Mouse (Mus musculus): ENCODE results near the gene Agfg1. TPM values are rescaled to one million over a fixed set of nuclear protein-coding genes. Genes with fewer than 3 reads are reported as not detected.

Agfg1 gene
- 110 TPM for polyA plus RNA-seq (2014; fragmentation: Illumina TruSeq; extraction: RNeasy Lipid Tissue Mini Kit (QIAGEN cat#74804); ENCODE audit: low read depth, low replicate concordance)

GRCm38 (mm10) chr1:82839296-82839613 is at the start of gene Agfg1:
Gene Agfg1, plus strand, starts transcription at chr1:82839483.

GRCm38 (mm10) chr1:82913025-82913424 is 73.7 kb downstream of the Agfg1 start, which contains the start of gene A030005L19Rik:
Gene A030005L19Rik, plus strand, starts transcription at chr1:82913325.

DNA sequence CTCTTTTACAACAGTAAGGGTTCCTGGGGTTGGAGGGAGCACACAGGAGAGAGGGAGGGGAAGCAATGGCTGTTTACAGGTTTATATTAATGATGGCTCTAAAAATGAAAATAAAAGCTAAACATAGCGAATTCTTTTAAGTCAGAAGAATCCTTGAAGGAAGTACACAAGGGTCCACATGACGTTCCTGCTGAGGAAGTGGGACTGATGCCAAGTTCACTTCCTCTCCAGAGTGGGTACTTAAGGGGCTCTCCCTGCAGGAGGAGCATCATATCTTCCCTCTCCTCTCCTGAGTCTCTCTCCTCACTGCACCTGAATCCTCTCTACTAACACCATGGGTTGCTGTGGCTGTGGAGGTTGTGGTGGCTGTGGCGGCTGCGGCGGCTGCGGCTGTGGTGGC is 85.4 kb downstream of the Agfg1 start, which contains the start of gene A030014E15Rik:
Gene A030014E15Rik, plus strand, starts transcription at position 268 of the 400 bp plus-strand sequence.

GRCm38 (mm10) chr1:82931326-82931725 is 92.0 kb downstream of the Agfg1 start, which contains the start of gene Gm6217:
Gene Gm6217, minus strand, starts transcription at chr1:82931399.

GRCm38 (mm10) chr1:82943295-82943694 is 104.0 kb downstream of the Agfg1 start, which contains the start of gene A030003K21Rik:
Gene A030003K21Rik, minus strand, starts transcription at chr1:82943388.

Other genes with a start within 250 kb of the Agfg1 start
- 302 TPM for gene Mff, start 114.6 kb upstream of the Agfg1 start, polyA plus RNA-seq (2014; fragmentation: Illumina TruSeq; extraction: RNeasy Lipid Tissue Mini Kit (QIAGEN cat#74804); ENCODE audit: low read depth, low replicate concordance)
- gene Tm4sf20, start 71.0 kb upstream of the Agfg1 start, polyA plus RNA-seq (2014; fragmentation: Illumina TruSeq; extraction: RNeasy Lipid Tissue Mini Kit (QIAGEN cat#74804); ENCODE audit: low read depth, low replicate concordance), result not detected
- not detected for gene Gm47791, start 68.2 kb upstream of the Agfg1 start, polyA plus RNA-seq (2014; fragmentation: Illumina TruSeq; extraction: RNeasy Lipid Tissue Mini Kit (QIAGEN cat#74804); ENCODE audit: low read depth, low replicate concordance)
- gene A030005L19Rik, start 73.8 kb downstream of the Agfg1 start, polyA plus RNA-seq (2014; fragmentation: Illumina TruSeq; extraction: RNeasy Lipid Tissue Mini Kit (QIAGEN cat#74804); ENCODE audit: low read depth, low replicate concordance), result not detected
- not detected for gene A030014E15Rik, start 85.4 kb downstream of the Agfg1 start, polyA plus RNA-seq (2014; fragmentation: Illumina TruSeq; extraction: RNeasy Lipid Tissue Mini Kit (QIAGEN cat#74804); ENCODE audit: low read depth, low replicate concordance)
- gene Gm6217, start 91.9 kb downstream of the Agfg1 start, polyA plus RNA-seq (2014; fragmentation: Illumina TruSeq; extraction: RNeasy Lipid Tissue Mini Kit (QIAGEN cat#74804); ENCODE audit: low read depth, low replicate concordance), result not detected
- not detected for gene A030003K21Rik, start 103.9 kb downstream of the Agfg1 start, polyA plus RNA-seq (2014; fragmentation: Illumina TruSeq; extraction: RNeasy Lipid Tissue Mini Kit (QIAGEN cat#74804); ENCODE audit: low read depth, low replicate concordance)
- not detected for gene Gm7544, start 116.5 kb downstream of the Agfg1 start, polyA plus RNA-seq (2014; fragmentation: Illumina TruSeq; extraction: RNeasy Lipid Tissue Mini Kit (QIAGEN cat#74804); ENCODE audit: low read depth, low replicate concordance)
- gene Gm47955, start 120.8 kb downstream of the Agfg1 start, polyA plus RNA-seq (2014; fragmentation: Illumina TruSeq; extraction: RNeasy Lipid Tissue Mini Kit (QIAGEN cat#74804); ENCODE audit: low read depth, low replicate concordance), result not detected
- not detected for gene Gm47959, start 161.1 kb downstream of the Agfg1 start, polyA plus RNA-seq (2014; fragmentation: Illumina TruSeq; extraction: RNeasy Lipid Tissue Mini Kit (QIAGEN cat#74804); ENCODE audit: low read depth, low replicate concordance)
- gene Slc19a3, start 199.0 kb downstream of the Agfg1 start, polyA plus RNA-seq (2014; fragmentation: Illumina TruSeq; extraction: RNeasy Lipid Tissue Mini Kit (QIAGEN cat#74804); ENCODE audit: low read depth, low replicate concordance), result 1.0 TPM
- gene Krtap28-10, start 203.0 kb downstream of the Agfg1 start, polyA plus RNA-seq (2014; fragmentation: Illumina TruSeq; extraction: RNeasy Lipid Tissue Mini Kit (QIAGEN cat#74804); ENCODE audit: low read depth, low replicate concordance), result not detected
- not detected for gene Gm47969, start 205.4 kb downstream of the Agfg1 start, polyA plus RNA-seq (2014; fragmentation: Illumina TruSeq; extraction: RNeasy Lipid Tissue Mini Kit (QIAGEN cat#74804); ENCODE audit: low read depth, low replicate concordance)
- gene A030005K14Rik, start 219.9 kb downstream of the Agfg1 start, polyA plus RNA-seq (2014; fragmentation: Illumina TruSeq; extraction: RNeasy Lipid Tissue Mini Kit (QIAGEN cat#74804); ENCODE audit: low read depth, low replicate concordance), result not detected
- not detected for gene Krtap28-13, start 221.4 kb downstream of the Agfg1 start, polyA plus RNA-seq (2014; fragmentation: Illumina TruSeq; extraction: RNeasy Lipid Tissue Mini Kit (QIAGEN cat#74804); ENCODE audit: low read depth, low replicate concordance)